Mouse (Mus musculus): ENCODE data around the gene Cars2.
"Not testable (repeated sequence)": the region's sequence is repeated elsewhere in the genome, so short reads cannot be mapped to it uniquely, and the experiment has no call there.

Cars2 gene

DNA sequence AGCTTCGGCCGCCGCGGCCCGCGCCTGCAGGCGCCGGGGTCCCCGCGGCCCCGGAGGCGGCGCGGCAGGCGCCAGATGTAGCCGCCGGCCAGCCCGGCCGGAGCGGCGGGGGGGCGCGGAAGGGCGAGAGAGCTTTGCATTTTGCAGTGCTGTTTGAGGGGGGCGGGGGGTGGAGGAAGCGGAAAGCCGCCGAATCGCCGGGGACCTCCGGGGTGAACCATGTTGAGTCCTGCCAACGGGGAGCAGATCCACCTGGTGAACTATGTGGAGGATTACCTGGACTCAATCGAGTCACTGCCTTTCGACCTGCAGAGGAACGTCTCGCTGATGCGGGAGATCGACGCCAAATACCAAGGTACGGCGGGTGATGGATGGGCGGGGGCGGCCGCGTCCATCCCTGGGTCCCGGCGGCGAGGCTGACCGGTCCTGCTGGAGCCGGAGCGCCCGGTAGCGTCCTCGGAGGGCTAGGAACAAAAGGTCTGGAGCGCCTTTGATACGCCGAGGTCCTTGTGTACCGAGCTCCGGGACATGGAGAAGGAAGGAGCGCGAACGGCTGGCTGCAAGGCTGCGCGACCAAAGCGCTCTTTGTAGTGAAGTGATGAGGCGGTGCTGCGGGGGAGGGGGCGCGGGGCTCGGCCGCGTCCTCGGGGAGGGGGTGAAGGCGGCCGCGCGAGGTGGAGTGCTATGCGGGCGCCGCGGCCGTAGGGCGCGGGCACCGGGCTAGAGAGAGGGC, 6.3 kb upstream of the Cars2 start:
- DNase-seq (ENCODE audit: low spot score in 2 of 2): peak; percentile 29 to 54

GRCm38 (mm10) chr8:11555720-11556591, 5.4 kb upstream of the Cars2 start:
- peak; percentile 96 to 99 for DNase-seq (ENCODE audit: low spot score in 2 of 2)

DNA sequence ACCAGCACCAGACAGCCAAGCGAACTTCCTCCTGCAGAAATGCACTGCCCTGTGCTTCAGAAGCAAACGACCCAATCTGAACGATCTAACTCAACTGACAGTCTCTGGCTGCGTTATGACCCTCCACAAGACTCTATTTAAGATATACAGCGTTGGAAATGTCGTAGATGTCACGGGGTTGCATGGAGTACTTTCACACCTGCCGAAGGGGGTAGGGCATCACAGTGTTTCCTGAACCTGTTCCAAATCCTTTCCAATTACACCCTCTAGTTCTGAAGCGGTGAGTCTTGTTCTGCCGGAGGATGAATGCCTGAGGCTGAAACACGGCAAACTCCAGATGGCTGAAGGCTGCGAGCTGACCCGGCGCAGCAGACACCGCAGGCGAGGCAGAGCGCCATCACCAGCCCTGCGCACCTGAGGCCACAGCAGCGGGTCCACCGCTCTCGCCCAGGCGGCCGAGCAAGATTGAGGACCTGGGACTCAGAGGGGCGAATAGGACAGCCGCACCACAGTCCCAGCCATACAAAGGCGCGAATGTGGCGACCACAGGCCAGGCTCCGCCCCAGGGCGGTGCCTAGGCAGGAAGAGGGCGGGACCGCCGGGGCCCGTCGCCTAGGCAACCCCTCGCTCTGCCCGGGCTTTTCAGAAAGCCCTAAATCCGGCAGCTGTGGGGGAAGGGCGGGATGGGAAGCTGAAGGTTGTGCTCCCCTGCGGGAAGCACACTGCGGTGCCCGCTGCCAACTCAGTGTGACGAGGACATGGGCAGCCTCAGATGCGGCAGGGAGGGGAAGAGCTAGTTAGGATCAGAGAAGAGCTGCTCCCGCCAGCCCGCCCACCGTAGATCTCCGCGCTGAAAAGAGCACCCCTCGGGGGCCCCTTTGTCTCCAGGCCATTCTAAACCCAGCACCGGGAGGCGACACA, 4.5 kb upstream of the Cars2 start, which contains the start of gene Ing1:
Ing1 (plus strand) TSS at position 773 of the 921 bp plus-strand sequence.
- DNase-seq (ENCODE audit: low spot score in 2 of 2): peak; percentile 88 to 97

DNA sequence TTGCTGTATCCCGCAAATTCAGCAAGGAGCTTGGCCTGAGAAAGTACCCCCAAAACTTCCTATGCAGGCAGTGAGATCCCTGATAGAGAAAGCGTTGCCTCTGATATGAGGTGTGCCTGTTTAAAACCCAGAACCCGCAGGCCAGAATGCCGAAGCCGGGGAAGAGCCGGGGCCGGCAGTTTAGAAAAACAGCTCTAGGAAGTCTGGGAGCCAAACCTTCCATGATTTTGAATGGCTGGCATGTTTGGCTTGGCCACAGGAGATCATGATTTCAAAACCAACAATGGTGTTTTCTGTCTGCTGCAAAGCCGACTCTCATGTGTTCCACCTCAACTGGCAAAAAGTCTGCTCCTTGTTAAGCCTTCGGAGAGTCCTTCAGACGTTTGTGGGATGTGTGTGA, 1.8 kb upstream of the Cars2 start:
- no peak for DNase-seq (ENCODE audit: low spot score in 2 of 2)

GRCm38 (mm10) chr8:11551497-11551896, 914 bp upstream of the Cars2 start:
- not testable (repeated sequence) for DNase-seq (ENCODE audit: low spot score in 2 of 2)

- peak in 1 of 2 experiments; percentile 66 for DNase-seq (ENCODE audit: low spot score in 2 of 2)
Observed at GRCm38 (mm10) chr8:11549706-11550105, 877 bp downstream of the Cars2 start.

DNA sequence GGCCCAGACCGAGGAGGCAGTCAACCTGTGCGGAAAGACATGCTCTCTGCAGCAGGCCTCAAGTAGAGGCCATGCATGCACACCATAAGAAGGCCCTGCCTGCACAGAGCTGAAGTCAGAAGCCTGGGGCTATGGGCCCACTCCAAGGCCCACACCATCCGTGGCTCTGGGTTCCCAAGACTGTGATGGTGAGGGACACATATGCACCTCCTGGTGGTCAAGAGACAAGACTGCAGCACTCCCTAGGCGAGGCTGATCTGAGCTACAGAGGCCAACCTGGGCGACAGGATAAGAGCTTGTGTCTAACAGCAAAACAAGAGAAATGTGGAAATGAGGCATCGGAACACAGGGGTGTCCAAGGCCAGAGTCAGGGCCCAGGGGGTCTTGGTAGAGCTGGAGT, 3.5 kb downstream of the Cars2 start:
- no peak for DNase-seq (ENCODE audit: low spot score in 2 of 2)

GRCm38 (mm10) chr8:11544386-11544785, 6.2 kb downstream of the Cars2 start:
- DNase-seq (ENCODE audit: low spot score in 2 of 2): peak in 1 of 2 experiments; percentile 51

- DNase-seq (ENCODE audit: low spot score in 2 of 2): no peak
Observed at GRCm38 (mm10) chr8:11542866-11543265, 7.7 kb downstream of the Cars2 start.

DNA sequence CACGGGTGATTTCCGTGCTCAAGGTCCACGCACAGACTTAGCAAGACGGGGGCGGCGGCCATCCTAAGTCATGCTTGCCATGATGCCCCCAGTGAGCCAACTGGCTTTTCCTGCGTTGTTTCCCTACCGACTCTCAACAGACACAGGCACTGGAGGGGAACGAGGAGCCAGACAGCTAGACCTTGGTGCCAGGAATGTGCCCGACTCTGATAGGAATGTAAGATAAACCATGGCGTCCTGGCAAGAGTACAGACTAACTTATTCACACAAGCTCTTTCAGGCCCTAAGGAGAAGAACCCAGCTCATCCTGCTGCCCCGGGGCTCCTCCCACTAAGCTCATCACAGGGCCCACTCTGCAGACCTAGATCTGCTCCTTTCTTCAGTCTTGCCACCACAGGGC, 8.6 kb downstream of the Cars2 start:
- DNase-seq (ENCODE audit: low spot score in 2 of 2): no peak

DNA sequence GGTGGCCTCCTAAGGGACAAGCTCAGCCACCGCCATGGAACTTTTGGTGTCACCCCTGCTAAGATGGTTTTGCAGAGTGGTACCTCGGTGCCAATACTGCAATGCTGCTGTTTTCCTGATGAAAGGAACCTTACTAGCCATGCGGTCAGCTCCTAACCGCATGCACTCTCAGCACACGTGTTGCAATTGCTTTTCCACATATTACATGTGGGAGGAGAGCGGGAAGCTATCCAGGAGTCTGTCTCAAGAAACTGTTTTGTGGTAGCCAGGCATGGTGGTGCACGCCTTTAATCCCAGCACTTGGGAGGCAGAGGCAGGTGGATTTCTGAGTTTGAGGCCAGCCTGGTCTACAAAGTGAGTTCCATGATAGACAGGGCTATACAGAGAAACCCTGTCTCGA, 10.4 kb downstream of the Cars2 start:
- no peak for DNase-seq (ENCODE audit: low spot score in 2 of 2)

- DNase-seq (ENCODE audit: low spot score in 2 of 2): no peak
Observed at GRCm38 (mm10) chr8:11539049-11539448, 11.5 kb downstream of the Cars2 start.

DNA sequence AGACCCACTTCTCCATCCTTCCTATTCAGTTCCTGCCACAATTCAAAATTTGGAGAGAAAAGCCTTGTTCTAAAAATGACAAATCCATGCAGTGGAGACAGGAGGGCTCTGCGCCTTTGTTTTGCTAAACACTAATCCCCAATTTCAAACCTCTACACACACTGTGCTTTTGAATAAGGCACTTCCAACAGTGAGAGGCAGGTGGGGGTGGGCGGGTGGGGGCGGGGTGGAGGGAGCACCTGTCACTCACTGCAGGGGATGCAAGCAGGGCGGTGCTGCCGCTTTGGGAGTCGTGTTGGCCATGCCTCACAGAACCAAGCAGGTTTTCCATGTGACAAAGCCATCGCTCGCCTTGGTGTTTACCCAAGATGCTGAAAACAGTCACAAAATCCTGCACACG, 16.1 kb downstream of the Cars2 start:
- no peak for DNase-seq (ENCODE audit: low spot score in 2 of 2)

- no peak for DNase-seq (ENCODE audit: low spot score in 2 of 2)
Observed at GRCm38 (mm10) chr8:11530849-11531248, 19.7 kb downstream of the Cars2 start.

GRCm38 (mm10) chr8:11530155-11530770, 20.3 kb downstream of the Cars2 start:
- no peak for DNase-seq (ENCODE audit: low spot score in 2 of 2)

GRCm38 (mm10) chr8:11523331-11523730, 27.3 kb downstream of the Cars2 start:
- DNase-seq (ENCODE audit: low spot score in 2 of 2): no peak

DNA sequence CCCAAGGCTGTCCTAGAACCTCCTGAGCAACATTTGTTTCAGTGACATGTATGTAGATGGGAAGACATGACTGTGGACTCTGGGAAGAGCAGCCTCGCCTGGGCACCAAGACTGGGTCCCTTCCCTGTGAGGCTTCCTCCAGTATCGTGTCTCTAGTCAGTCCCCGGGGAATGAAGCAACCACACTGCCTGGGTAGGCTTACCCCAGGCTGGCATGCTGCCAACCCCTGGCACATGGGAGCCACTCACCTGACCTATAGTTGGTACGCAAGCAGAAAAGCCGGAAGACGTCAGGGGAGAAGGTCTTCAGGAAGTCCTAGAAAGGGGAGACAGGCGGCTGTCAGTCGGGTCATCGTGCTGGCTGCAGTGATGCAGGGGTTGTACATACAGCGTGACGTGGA, 31.9 kb downstream of the Cars2 start:
- DNase-seq (ENCODE audit: low spot score in 2 of 2): no peak

DNA sequence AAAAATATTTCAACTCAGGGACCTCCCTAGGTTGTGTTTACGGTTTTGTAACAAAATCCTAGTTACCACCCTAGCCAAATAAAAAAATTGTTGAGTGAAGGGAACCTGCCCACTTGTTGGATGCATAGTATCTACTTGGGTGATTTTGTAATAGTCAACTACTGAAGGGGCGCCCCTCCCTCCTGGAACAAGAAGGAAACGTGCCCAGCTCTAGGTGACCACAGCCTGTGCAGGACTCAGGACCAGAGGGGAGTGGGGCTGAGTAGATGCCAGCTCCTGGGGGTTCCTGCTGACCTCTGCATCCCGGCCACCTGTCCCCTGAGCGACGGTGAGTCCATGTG, 32.6 kb downstream of the Cars2 start:
- DNase-seq (ENCODE audit: low spot score in 2 of 2): no peak

DNA sequence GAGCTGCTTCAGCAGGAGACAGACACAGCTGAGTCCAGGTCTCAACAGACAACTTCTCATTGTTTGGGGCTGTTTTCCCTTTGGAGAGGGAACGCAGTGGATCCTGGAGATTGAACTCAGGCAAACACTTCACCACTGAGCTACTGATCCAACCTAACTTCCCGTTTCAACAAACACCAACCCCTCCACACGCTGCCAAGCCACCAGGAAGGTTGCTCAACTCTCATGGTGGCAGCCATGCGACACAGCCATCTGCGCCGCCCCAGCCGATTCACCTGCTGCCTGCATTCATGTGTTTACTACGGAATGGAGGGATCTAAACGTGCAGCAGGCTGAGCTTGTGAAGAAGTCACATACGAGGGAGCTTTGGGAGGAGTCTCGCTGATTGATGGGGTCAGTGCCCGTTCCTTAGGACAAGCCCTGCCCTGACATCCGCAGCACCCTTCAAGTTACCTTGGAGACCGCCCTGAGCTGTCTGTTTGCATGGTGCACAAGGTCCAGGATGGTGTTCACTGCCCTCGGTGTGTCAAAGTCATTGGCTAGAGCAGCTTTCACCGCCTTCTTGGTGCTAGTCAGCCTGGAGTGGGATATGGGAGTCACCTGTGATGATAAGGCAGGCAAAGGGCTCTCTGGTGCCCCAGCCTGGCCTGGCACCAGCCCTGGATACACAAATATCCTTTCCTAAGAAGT, 33.1 kb downstream of the Cars2 start:
- no peak for DNase-seq (ENCODE audit: low spot score in 2 of 2)

GRCm38 (mm10) chr8:11516292-11516691, 34.3 kb downstream of the Cars2 start:
- DNase-seq (ENCODE audit: low spot score in 2 of 2): no peak

DNA sequence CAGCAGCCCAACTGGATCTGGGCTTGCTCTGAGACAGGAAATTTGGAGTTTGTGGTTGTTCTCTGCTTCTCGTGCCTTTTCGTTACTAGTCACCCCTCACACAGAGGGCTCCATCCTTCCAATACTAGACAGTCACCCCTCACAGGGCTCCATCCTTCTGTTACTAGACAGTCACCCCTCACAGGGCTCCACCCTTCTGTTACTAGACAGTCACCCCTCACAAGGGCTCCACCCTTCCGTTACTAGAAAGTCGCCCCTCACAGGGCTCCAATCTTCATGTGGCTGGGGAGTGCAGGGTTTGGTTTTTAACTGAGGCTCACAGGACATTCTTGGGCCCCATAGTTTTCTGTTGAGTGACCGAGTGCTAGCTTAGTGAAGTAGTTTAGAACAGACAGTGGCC, 37.3 kb downstream of the Cars2 start:
- no peak for DNase-seq (ENCODE audit: low spot score in 2 of 2)

All from cerebellum, postnatal 4 days (tissue).